Mouse (Mus musculus) limb, embryonic 10.5 days (tissue): ENCODE data around the gene Efcab11. TPM values are rescaled to one million over a fixed set of nuclear protein-coding genes. Genes with fewer than 3 reads are reported as not detected.
"Not testable (repeated sequence)": the region's sequence is repeated elsewhere in the genome, so short reads cannot be mapped to it uniquely, and the experiment has no call there.

ENCODE experiments used
- DNase-seq: peaks from one replicate; pipeline ENCODE4 v3.0.0-alpha.2; 2017; ENCODE audit warnings: low spot score
- H3K27ac ChIP-seq: fragments of 300-500 bp; sonication (generic); 2 replicates; pipeline ENCODE4 v1.5.1; 2016; ENCODE audit warnings: mild to moderate bottlenecking
- H3K27me3 ChIP-seq: fragments of 300-500 bp; sonication (generic); 2 replicates; pipeline ENCODE4 v1.6.1; 2016; ENCODE audit warnings: low read depth, mild to moderate bottlenecking; ENCODE audit not compliant: poor library complexity, severe bottlenecking
- H3K36me3 ChIP-seq: fragments of 300-500 bp; sonication (generic); 2 replicates; pipeline ENCODE4 v1.6.1; 2016; ENCODE audit warnings: mild to moderate bottlenecking, moderate library complexity
- H3K4me1 ChIP-seq: fragments of 300-500 bp; sonication (generic); 2 replicates; pipeline ENCODE4 v1.6.1; 2016
- H3K4me3 ChIP-seq: fragments of 300-500 bp; sonication (generic); 2 replicates; pipeline ENCODE4 v1.5.1; 2016; ENCODE audit warnings: mild to moderate bottlenecking, moderate library complexity
- H3K9me3 ChIP-seq: fragments of 300-500 bp; sonication (generic); replicated peaks from 2 replicates; pipeline ENCODE4 v1.6.1; 2016; ENCODE audit warnings: mild to moderate bottlenecking
- WGBS: fragments of 180-500 bp; shearing (Covaris S2); methylation state at CpG from one replicate; pipeline ENCODE4 v1.1.7; 2016; 5-methylcytosine and 5-hydroxymethylcytosine counted together
- polyA plus RNA-seq: library from polyadenylated mRNA; unstranded; fragments of >200 nt; fragmentation: Nextera tagmentation; extraction: Ambion mirVana; gene quantifications from 2 replicates; pipeline ENCODE4 v1.2.1, GENCODE M21; 2016

The Efcab11 gene
- polyA plus RNA-seq, 1 experiment from 2014 or later, result 21.7 TPM

DNA sequence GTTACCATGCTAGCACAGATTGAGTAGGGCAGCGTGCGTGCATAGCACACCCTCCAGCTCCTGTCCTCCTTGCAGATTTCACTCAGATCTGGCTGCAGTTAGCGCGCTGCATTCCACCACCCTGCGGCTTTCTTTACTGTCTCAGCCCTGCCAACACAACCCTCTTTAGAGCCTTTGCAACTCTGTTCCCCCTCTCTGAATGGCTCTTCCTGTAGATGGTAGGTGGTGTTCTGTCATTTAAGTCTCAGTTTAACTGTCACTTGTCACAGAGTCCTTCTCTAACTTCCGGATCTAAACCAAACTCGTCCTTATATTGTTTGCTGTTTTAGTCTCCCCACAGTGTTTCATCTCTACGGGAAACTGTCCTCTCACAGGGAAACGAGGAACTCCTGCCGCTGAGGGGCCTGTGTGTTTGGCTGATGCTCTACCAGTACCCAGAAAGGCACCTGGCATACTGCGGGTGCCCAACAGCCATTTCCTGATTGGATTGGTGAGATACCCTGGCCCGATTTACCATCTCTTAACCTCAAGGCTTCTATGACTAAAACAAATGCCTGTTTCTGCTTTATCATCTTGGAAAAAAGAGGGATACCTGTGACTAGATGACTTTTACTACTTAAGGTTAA is 62.8 kb downstream of the Efcab11 start:
- Histone ChIP-seq H3K27ac (no peak overlapping the region), H3K4me3 (no peak overlapping the region), H3K9me3 (no peaks in the 10 kb centered on the region), H3K4me1 (no peaks in the 10 kb centered on the region), H3K27me3 (no peaks in the 10 kb centered on the region), H3K36me3 (peaks cover 2% of the 10 kb centered on the region; the same call in 1 of the 2 replicates)
- DNase-seq, result no peak
- 85% methylated on average over 12 of the region's 12 CpGs for WGBS

DNA sequence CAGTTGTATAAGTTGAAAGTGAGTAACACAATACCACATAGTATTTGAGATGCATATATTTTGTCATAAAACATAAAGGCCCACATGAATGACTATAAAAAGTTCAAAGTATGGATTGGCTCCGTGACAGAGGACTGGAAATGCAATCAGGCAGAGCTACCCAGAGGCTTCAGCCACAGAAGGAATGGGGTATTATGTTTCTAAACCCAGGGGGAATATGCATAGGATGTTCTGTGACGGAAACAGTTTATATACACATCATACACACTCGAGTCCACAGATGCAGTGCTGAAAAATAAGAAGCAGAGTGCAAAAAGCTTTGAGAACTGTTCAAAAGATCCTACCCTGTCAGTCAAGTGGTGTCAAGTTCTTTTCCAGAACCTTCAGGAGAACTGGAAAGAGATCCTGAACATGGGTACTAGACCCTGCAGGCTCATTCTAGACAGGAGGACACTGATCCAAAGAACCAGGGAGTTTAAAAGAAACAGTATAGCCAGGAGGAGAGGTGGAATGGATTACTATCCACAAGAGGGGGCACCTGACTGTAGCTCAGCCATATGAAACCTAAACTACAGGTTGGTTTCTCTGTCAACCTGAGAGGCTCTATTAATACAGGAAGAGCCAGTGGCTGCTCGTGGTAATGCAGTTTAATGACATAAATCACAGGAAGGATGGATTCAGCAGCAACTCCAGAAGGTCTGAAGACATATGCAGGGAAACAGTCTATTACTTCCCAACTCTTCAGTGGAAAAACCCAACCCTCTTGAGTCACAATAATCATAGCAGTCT is 64.9 kb downstream of the Efcab11 start:
- Histone ChIP-seq H3K9me3 (no peaks in the 10 kb centered on the region), H3K27ac (no peak overlapping the region), H3K36me3 (peaks cover 2% of the 10 kb centered on the region; the same call in 1 of the 2 replicates), H3K4me1 (no peaks in the 10 kb centered on the region), H3K4me3 (no peak overlapping the region), H3K27me3 (no peaks in the 10 kb centered on the region)
- DNase-seq, result no peak
- WGBS, result 81% methylated on average over 4 of the region's 4 CpGs

DNA sequence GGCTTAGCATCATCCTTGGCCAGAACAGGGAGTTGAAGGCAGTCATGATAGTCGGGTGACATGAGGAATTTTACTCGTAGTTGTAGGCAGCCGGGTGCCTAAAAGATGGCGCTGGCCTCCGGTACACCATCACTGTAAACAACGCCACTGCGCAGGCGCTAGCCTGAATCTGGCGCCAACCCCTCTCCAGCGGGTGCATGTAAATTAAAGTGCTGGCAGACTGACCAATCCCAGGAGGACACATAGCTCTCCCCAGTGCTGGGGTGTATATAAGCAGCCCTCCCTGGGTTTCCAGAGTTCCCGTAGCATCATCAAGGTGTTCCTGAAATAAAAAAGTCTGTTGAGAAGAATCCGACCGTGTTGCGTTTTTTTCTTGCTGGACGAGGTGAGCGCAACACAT is 66.2 kb downstream of the Efcab11 start:
- not testable (repeated sequence) for H3K36me3 ChIP-seq, H3K4me3 ChIP-seq, H3K27ac ChIP-seq, DNase-seq, H3K27me3 ChIP-seq, H3K9me3 ChIP-seq, H3K4me1 ChIP-seq
- 96% methylated on average over 16 of the region's 16 CpGs for WGBS

DNA sequence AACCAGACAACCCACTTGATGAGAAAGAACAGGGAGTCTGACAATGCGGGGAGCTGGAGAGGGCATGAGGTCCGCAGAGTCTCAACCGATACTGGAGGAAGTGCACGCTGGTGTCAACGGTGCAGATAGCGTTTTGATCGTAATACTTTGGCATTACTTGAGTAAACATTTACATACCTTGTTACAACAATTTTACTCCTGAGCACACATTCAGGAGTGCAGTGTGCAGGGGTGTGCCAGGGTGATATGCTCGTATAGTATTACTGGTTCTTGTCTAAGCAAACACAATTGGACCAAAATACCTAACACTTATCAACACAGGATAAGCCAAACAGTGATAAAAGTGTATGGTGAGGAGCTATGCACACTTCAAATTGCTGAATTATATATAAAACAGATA is 69.0 kb downstream of the Efcab11 start:
- Histone ChIP-seq H3K4me3 (no peak overlapping the region), H3K9me3 (no peaks in the 10 kb centered on the region), H3K27me3 (no peaks in the 10 kb centered on the region), H3K36me3 (peaks cover 5% of the 10 kb centered on the region; the same call in 1 of the 2 replicates), H3K27ac (no peak overlapping the region), H3K4me1 (no peaks in the 10 kb centered on the region)
- WGBS, result 93% methylated on average over 8 of the region's 8 CpGs
- no peak for DNase-seq

DNA sequence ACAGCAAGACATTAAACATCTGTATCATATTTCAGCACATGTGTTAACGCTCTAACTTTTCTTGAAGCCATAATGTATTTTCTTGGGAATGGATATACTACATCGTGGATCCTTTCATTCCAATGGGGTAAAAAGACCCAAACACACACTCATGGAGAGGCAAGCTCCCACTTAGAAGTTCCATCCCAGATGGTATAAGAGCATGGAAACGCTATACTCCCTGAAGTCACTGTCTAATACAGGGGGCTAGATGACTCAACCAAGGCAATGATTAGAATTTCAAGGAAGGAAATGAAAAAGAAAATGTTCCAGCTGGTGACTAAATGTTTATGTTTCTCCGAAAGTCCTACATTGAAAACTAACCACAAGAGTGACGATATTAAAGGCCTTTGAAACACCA is 76.3 kb downstream of the Efcab11 start:
- Histone ChIP-seq H3K9me3 (no peaks in the 10 kb centered on the region), H3K4me3 (no peak overlapping the region), H3K27ac (no peak overlapping the region), H3K36me3 (0 out of 2 replicates have a peak, but pooled peaks cover 6% of the 10 kb centered on the region), H3K4me1 (0 out of 2 replicates have a peak, but pooled peaks cover 3% of the 10 kb centered on the region), H3K27me3 (no peaks in the 10 kb centered on the region)
- 93% methylated on average over 5 of the region's 5 CpGs for WGBS
- no peak for DNase-seq

DNA sequence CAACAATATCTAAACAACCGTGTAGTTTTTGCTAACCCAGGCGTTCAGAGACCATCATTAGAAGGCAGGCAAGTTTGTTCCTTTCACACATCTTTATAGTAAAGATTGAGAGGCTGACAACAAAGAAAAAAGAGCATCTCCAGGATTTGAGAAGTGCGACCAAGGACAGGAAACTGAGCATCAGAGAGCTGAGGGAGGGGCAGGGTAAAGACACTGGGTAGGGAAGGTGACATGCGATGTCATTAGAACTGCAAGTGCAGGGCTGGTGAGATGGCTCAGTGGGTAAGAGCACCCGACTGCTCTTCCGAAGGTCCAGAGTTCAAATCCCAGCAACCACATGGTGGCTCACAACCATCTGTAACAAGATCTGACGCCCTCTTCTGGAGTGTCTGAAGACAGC is 77.5 kb downstream of the Efcab11 start:
- not testable (repeated sequence) for H3K9me3 ChIP-seq, H3K4me1 ChIP-seq, H3K27me3 ChIP-seq, DNase-seq, H3K4me3 ChIP-seq, H3K36me3 ChIP-seq, H3K27ac ChIP-seq
- WGBS, result 89% methylated on average over 7 of the region's 7 CpGs

DNA sequence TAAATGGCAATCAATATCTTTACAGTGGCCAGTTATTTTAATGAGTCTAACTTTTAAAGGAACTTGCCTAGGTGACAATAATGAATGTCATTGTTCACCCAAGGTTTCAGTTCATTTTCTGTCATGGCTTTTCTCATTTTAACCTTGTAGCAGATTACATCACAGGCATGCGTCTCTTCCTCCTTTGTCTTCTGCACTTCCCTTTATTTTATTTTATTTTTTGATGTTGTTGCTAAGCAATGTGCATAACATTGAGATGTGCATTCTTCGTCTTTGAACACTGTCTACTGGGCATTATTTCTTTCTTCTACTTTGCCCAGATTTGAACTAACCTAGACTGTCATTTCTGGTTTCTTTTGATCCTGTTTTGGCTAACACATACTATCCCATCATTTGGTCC is 88.3 kb downstream of the Efcab11 start:
- no peaks in the 10 kb centered on the region for H3K27me3 ChIP-seq
- no peak overlapping the region for H3K4me3 ChIP-seq
- DNase-seq, result no peak
- no peak overlapping the region for H3K27ac ChIP-seq
- WGBS, result 92% methylated on average over 2 of the region's 2 CpGs
- H3K36me3 ChIP-seq, result no peaks in the 10 kb centered on the region
- H3K9me3 ChIP-seq, result no peaks in the 10 kb centered on the region
- H3K4me1 ChIP-seq, result peaks cover 12% of the 10 kb centered on the region

DNA sequence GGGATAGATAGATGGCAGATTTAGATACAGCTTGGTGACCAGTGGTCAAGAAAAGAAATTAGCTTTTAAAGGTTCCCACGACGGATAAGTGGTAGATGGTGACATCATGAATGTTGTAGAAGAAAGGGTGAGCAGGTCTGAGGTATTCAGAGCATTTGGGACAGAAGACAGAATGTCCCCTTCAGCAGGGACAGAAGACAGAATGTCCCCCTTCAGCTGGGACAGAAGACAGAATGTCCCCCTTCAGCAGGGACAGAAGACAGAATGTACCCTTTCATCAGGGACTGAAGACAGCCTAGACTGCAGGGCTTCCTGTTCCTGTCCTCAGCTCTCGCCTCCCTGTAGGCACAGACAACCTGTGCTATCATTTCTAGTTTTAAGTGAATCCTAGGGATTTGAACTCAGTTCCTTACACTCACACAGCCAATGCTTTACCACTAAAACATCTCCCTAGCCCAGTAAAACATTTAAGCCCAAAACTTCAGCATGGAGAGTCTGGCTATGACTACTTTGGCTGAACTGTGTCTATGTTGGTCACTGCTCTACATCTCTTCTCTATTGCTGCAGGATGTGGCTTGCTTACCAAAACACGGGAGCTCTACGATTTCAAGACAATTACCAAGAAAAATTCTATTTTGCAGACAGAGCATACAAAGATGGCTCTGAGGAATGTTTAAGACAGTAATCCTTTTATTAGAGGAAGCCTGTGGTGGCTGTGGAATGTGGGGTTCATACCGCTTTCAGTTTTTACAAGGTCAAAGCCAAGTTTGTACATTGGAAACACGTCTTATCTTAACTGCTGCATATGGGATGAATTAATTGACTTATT is 89.2 kb downstream of the Efcab11 start:
- 86% methylated on average over 7 of the region's 7 CpGs for WGBS
- H3K27ac ChIP-seq, result no peak overlapping the region

DNA sequence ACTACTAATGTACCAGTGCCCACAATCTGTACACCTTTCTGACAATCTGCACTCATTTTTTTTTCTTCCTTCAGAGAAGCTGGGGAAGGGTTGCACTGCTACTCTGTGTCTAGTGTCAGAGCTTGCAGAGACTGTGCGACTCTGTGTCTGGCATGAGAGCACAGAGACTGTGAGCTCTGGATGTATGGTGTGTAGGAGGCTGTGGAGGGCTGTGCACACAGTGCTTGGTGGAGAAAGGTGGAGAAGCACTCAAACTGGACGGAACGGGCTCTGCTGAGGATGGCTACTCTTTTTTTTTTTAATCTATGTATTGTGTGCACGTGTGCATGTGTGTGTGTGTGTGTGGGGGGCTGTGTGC is 90.1 kb downstream of the Efcab11 start:
- peaks cover 26% of the 10 kb centered on the region for H3K4me1 ChIP-seq
- no peaks in the 10 kb centered on the region for H3K27me3 ChIP-seq
- H3K9me3 ChIP-seq, result no peaks in the 10 kb centered on the region
- no peak overlapping the region for H3K27ac ChIP-seq
- no peaks in the 10 kb centered on the region for H3K36me3 ChIP-seq
- WGBS, result 91% methylated on average over 4 of the region's 4 CpGs
- no peak overlapping the region for H3K4me3 ChIP-seq
- DNase-seq, result no peak

More for the DNA sequence above, 89.2 kb downstream of the Efcab11 start:
- Histone ChIP-seq H3K4me1 (peaks cover 19% of the 10 kb centered on the region), H3K9me3 (no peaks in the 10 kb centered on the region), H3K4me3 (no peak overlapping the region), H3K27me3 (no peaks in the 10 kb centered on the region), H3K36me3 (no peaks in the 10 kb centered on the region)
- DNase-seq, result no peak

DNA sequence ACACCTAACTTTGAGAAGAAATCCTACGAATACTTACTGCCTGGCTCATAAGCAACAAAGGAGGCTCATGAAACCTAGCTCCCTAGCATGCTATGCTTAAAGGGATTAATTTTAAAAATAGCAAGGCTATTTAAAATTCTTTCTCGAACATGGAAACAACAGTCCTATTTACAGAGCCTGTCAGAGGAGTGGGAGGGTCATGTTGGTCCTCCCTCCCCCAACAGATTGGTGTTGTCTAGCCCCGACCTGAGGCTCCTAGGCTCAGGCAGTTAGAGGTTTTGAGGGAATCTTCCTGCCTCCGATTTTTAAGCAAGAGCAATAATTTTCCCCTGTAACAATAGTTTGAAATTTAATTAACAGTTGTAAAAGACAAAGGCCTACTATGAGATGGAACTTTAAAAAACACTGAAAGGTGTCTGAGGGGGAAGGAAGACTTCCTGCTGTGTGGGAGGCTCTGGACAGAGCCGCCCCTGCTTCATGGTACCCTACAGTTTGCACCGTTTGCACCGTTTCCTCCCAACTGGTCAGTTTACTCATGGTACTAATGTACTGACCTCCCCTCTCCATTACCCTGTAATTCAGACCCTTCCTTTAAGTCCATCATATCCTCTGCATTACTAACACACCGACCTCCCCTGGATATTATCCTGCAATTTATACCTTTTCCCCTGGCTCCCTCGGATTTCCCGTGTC is 90.6 kb downstream of the Efcab11 start:
- no peak overlapping the region for H3K4me3 ChIP-seq
- DNase-seq, result no peak
- no peaks in the 10 kb centered on the region for H3K27me3 ChIP-seq
- no peak overlapping the region for H3K27ac ChIP-seq
- H3K4me1 ChIP-seq, result peaks cover 28% of the 10 kb centered on the region
- H3K36me3 ChIP-seq, result no peaks in the 10 kb centered on the region
- no peaks in the 10 kb centered on the region for H3K9me3 ChIP-seq
- 71% methylated on average over 10 of the region's 10 CpGs for WGBS

DNA sequence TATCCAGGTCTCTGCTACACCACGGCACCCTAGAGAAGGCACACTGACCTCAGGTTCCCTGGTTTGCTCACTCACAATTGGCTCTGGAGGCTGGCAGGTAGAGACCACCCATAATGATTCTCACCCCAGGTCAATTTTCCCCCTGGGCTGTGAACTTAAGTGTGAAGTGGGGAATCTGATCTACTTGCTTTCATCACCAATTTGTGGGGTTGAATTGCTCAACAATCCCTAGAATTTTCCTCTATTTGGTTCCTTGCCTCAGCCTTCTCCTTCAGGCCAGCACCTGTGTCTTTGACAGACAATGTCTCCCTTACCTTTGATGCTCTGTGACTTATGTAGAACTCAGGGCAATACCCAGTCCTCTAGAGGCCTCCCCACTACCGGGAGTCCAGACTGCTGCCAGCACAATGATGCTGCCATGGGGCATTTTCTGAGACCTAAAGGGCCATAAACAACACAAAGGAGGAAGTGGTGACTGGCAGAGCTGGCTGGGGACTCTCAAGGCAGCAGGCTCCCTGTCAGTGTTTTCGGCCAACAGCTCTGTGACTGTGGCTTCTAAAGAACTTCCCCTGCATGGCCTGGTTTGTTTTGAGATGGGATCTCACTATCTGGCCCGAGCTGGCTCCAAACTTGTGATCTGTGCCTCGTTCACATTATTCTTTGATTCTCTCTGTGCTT is 94.8 kb downstream of the Efcab11 start:
- H3K36me3 ChIP-seq, result no peaks in the 10 kb centered on the region
- H3K4me3 ChIP-seq, result no peak overlapping the region
- H3K4me1 ChIP-seq, result peaks cover 28% of the 10 kb centered on the region
- H3K9me3 ChIP-seq, result no peaks in the 10 kb centered on the region
- DNase-seq, result no peak
- WGBS, result 54% methylated on average over 5 of the region's 5 CpGs
- no peaks in the 10 kb centered on the region for H3K27me3 ChIP-seq
- no peak overlapping the region for H3K27ac ChIP-seq

DNA sequence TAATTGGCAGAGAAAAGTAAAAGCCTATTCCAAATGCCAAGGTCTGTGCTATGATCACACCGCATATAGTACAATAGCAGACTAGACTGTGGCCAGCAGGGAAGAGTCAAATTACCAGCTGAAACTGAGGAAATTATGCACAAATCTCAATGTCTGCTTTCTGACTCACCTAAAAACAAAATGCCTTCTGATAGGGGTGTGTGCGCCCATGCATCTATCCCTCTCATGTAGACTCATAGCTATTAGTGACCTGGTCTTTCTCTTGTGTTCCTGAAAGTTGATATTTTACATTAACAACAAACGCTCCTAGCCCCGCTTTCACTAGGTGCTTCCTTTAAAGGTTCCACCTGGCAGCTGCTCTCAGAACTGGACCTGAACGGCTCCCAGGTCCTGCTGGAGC is 102.5 kb downstream of the Efcab11 start:
- Histone ChIP-seq H3K36me3 (no peaks in the 10 kb centered on the region), H3K27ac (no peak overlapping the region), H3K4me3 (no peak overlapping the region), H3K4me1 (no peaks in the 10 kb centered on the region), H3K27me3 (no peaks in the 10 kb centered on the region), H3K9me3 (no peaks in the 10 kb centered on the region)
- no peak for DNase-seq
- WGBS, result 92% methylated on average over 5 of the region's 5 CpGs
